Mouse (Mus musculus): Measurements from ENCODE around the gene Rab40b. TPM values are rescaled to one million over a fixed set of nuclear protein-coding genes. Genes with fewer than 3 reads are reported as not detected.

Gene Rab40b
- polyA plus RNA-seq, 1 experiment from 2014 or later: 5.5 TPM

- no peak for TF ChIP-seq EP300 (optimal IDR thresholded peaks at IDR 0.05)
- no peak for TF ChIP-seq CTCF (IDR thresholded peaks at IDR 0.05; ENCODE audit: low read depth)
- ATAC-seq (ENCODE audit: low FRiP score, low TSS enrichment) (no peak), DNase-seq (ENCODE audit: low spot score) (no peak)
- Histone ChIP-seq H3K27me3 (ENCODE audit: control insufficient read depth, insufficient read depth, low read length) (no peaks in the 10 kb centered on the region), H3K4me1 (replicated peaks; ENCODE audit: control insufficient read depth, insufficient read depth) (no peaks in the 10 kb centered on the region), H3K36me3 (ENCODE audit: control insufficient read depth, insufficient read depth, low read length) (no peaks in the 10 kb centered on the region), H3K4me2 (replicated peaks; ENCODE audit: low read depth) (no peak overlapping the region), H3K9ac (ENCODE audit: low read length) (no peak overlapping the region), H3K9me3 (ENCODE audit: control insufficient read depth, low read length) (no peaks in the 10 kb centered on the region), H3K4me3 (ENCODE audit: low read depth, low read length) (no peak overlapping the region), H3K27ac (replicated peaks) (no peak overlapping the region)
- WGBS: 49% methylated on average over 6 of the region's 6 CpGs
Observed at GRCm38 (mm10) chr11:121373305-121373704, 14.7 kb downstream of the Rab40b start.

GRCm38 (mm10) chr11:121370337-121370994, 17.6 kb downstream of the Rab40b start:
- DNase-seq (ENCODE audit: low spot score) (no peak), ATAC-seq (ENCODE audit: low FRiP score, low TSS enrichment) (no peak)
- no peaks in the 10 kb centered on the region for H3K9me3 ChIP-seq (ENCODE audit: control insufficient read depth, low read length)
- TF ChIP-seq CTCF (IDR thresholded peaks at IDR 0.05; ENCODE audit: low read depth) (no peak), EP300 (optimal IDR thresholded peaks at IDR 0.05) (no peak)
- no peak overlapping the region for H3K27ac ChIP-seq (replicated peaks)
- H3K4me3 ChIP-seq (ENCODE audit: low read depth, low read length): no peak overlapping the region
- WGBS: 81% methylated on average over 6 of the region's 6 CpGs
- no peak overlapping the region for H3K9ac ChIP-seq (ENCODE audit: low read length)
- no peak overlapping the region for H3K4me2 ChIP-seq (replicated peaks; ENCODE audit: low read depth)
- H3K27me3 ChIP-seq (ENCODE audit: control insufficient read depth, insufficient read depth, low read length): no peaks in the 10 kb centered on the region
- H3K36me3 ChIP-seq (ENCODE audit: control insufficient read depth, insufficient read depth, low read length): no peaks in the 10 kb centered on the region
- H3K4me1 ChIP-seq (replicated peaks; ENCODE audit: control insufficient read depth, insufficient read depth): no peaks in the 10 kb centered on the region

GRCm38 (mm10) chr11:121369622-121370021, 18.4 kb downstream of the Rab40b start:
- no peak overlapping the region for H3K4me2 ChIP-seq (replicated peaks; ENCODE audit: low read depth)
- H3K27me3 ChIP-seq (ENCODE audit: control insufficient read depth, insufficient read depth, low read length): no peaks in the 10 kb centered on the region
- TF ChIP-seq EP300 (optimal IDR thresholded peaks at IDR 0.05): no peak
- TF ChIP-seq CTCF (IDR thresholded peaks at IDR 0.05; ENCODE audit: low read depth): peak; percentile 67
- H3K9ac ChIP-seq (ENCODE audit: low read length): no peak overlapping the region
- no peak for ATAC-seq (ENCODE audit: low FRiP score, low TSS enrichment)
- no peaks in the 10 kb centered on the region for H3K9me3 ChIP-seq (ENCODE audit: control insufficient read depth, low read length)
- 51% methylated on average over 6 of the region's 6 CpGs for WGBS
- H3K36me3 ChIP-seq (ENCODE audit: control insufficient read depth, insufficient read depth, low read length): no peaks in the 10 kb centered on the region
- DNase-seq (ENCODE audit: low spot score): peak; percentile 37
- H3K27ac ChIP-seq (replicated peaks): no peak overlapping the region
- H3K4me1 ChIP-seq (replicated peaks; ENCODE audit: control insufficient read depth, insufficient read depth): no peaks in the 10 kb centered on the region
- no peak overlapping the region for H3K4me3 ChIP-seq (ENCODE audit: low read depth, low read length)

GRCm38 (mm10) chr11:121368731-121369130, 19.3 kb downstream of the Rab40b start:
- DNase-seq (ENCODE audit: low spot score) (no peak), ATAC-seq (ENCODE audit: low FRiP score, low TSS enrichment) (no peak)
- H3K27ac ChIP-seq (replicated peaks): no peak overlapping the region
- no peaks in the 10 kb centered on the region for H3K36me3 ChIP-seq (ENCODE audit: control insufficient read depth, insufficient read depth, low read length)
- 56% methylated on average over 1 of the region's 1 CpGs for WGBS
- H3K4me3 ChIP-seq (ENCODE audit: low read depth, low read length): no peak overlapping the region
- no peak overlapping the region for H3K9ac ChIP-seq (ENCODE audit: low read length)
- H3K4me2 ChIP-seq (replicated peaks; ENCODE audit: low read depth): no peak overlapping the region
- no peaks in the 10 kb centered on the region for H3K9me3 ChIP-seq (ENCODE audit: control insufficient read depth, low read length)
- no peaks in the 10 kb centered on the region for H3K4me1 ChIP-seq (replicated peaks; ENCODE audit: control insufficient read depth, insufficient read depth)
- TF ChIP-seq CTCF (IDR thresholded peaks at IDR 0.05; ENCODE audit: low read depth) (no peak), EP300 (optimal IDR thresholded peaks at IDR 0.05) (no peak)
- H3K27me3 ChIP-seq (ENCODE audit: control insufficient read depth, insufficient read depth, low read length): no peaks in the 10 kb centered on the region

- DNase-seq (ENCODE audit: low spot score) (no peak), ATAC-seq (ENCODE audit: low FRiP score, low TSS enrichment) (no peak)
- TF ChIP-seq EP300 (optimal IDR thresholded peaks at IDR 0.05): no peak
- no peak for TF ChIP-seq CTCF (IDR thresholded peaks at IDR 0.05; ENCODE audit: low read depth)
- H3K4me1 ChIP-seq (replicated peaks; ENCODE audit: control insufficient read depth, insufficient read depth): no peaks in the 10 kb centered on the region
- no peak overlapping the region for H3K27ac ChIP-seq (replicated peaks)
- H3K4me2 ChIP-seq (replicated peaks; ENCODE audit: low read depth): no peak overlapping the region
- whole genome bisulfite sequencing: 55% methylated on average over 5 of the region's 5 CpGs
- H3K4me3 ChIP-seq (ENCODE audit: low read depth, low read length): no peak overlapping the region
- no peak overlapping the region for H3K9ac ChIP-seq (ENCODE audit: low read length)
- no peaks in the 10 kb centered on the region for H3K36me3 ChIP-seq (ENCODE audit: control insufficient read depth, insufficient read depth, low read length)
- H3K9me3 ChIP-seq (ENCODE audit: control insufficient read depth, low read length): no peaks in the 10 kb centered on the region
- no peaks in the 10 kb centered on the region for H3K27me3 ChIP-seq (ENCODE audit: control insufficient read depth, insufficient read depth, low read length)
Observed at GRCm38 (mm10) chr11:121367170-121367707, 20.8 kb downstream of the Rab40b start.

GRCm38 (mm10) chr11:121362212-121362611, 25.8 kb downstream of the Rab40b start:
- ATAC-seq (ENCODE audit: low FRiP score, low TSS enrichment): no peak
- no peaks in the 10 kb centered on the region for H3K36me3 ChIP-seq (ENCODE audit: control insufficient read depth, insufficient read depth, low read length)
- H3K27me3 ChIP-seq (ENCODE audit: control insufficient read depth, insufficient read depth, low read length): no peaks in the 10 kb centered on the region
- peak; percentile 62 for TF ChIP-seq CTCF (IDR thresholded peaks at IDR 0.05; ENCODE audit: low read depth)
- no peak for TF ChIP-seq EP300 (optimal IDR thresholded peaks at IDR 0.05)
- DNase-seq (ENCODE audit: low spot score): peak; percentile 36
- no peaks in the 10 kb centered on the region for H3K4me1 ChIP-seq (replicated peaks; ENCODE audit: control insufficient read depth, insufficient read depth)
- H3K27ac ChIP-seq (replicated peaks): no peak overlapping the region
- H3K4me2 ChIP-seq (replicated peaks; ENCODE audit: low read depth): no peak overlapping the region
- H3K4me3 ChIP-seq (ENCODE audit: low read depth, low read length): no peak overlapping the region
- WGBS: 34% methylated on average over 5 of the region's 5 CpGs
- no peak overlapping the region for H3K9ac ChIP-seq (ENCODE audit: low read length)
- no peaks in the 10 kb centered on the region for H3K9me3 ChIP-seq (ENCODE audit: control insufficient read depth, low read length)
